10 mouse cellular contexts compared by ENCODE assay signal in genomic region chr1:154097656-154098055, GRCm38 (mm10).
DNase-seq lines count a peak whose midpoint lies in the region; ATAC-seq and TF ChIP-seq lines count a peak whose summit lies in the region.
"Had no signal": no experiment of that assay in that cellular context is flagged by ENCODE, and none has a peak within 500 bp of the region (broad histone marks: within the 10 kb centered on the region; RNA-seq: fewer than 3 reads in every experiment).

No protein-coding gene starts in this region.

- WGBS in kidney, adult 2 months: 26% methylated on average over 6 of the region's 6 CpGs
- WGBS in thymus, adult 2 months: 22% methylated on average over 6 of the region's 6 CpGs
- 18% methylated on average over 6 of the region's 6 CpGs for WGBS in lung, embryonic 14.5 days
- WGBS in stomach, embryonic 16.5 days: 22% methylated on average over 6 of the region's 6 CpGs
- 69% methylated on average over 6 of the region's 6 CpGs for WGBS in midbrain, embryonic 15.5 days

- H3K9ac ChIP-seq in lung, embryonic 14.5 days: no peak overlapping the region
- no peak overlapping the region for H3K9ac ChIP-seq in stomach, embryonic 16.5 days (ENCODE audit: low read length)
- H3K9ac ChIP-seq in midbrain, embryonic 15.5 days: no peak overlapping the region

- no peak overlapping the region for H3K4me2 ChIP-seq in lung, embryonic 14.5 days
- no peak overlapping the region for H3K4me2 ChIP-seq in stomach, embryonic 16.5 days (ENCODE audit: low read depth, low read length)
- H3K4me2 ChIP-seq in midbrain, embryonic 15.5 days: no peak overlapping the region

- no peaks in the 10 kb centered on the region for H3K36me3 ChIP-seq in kidney, adult 2 months (ENCODE audit: control insufficient read depth, insufficient read depth, low read length)
- H3K36me3 ChIP-seq in thymus, adult 2 months (ENCODE audit: control insufficient read depth, insufficient read depth, low read length): no peaks in the 10 kb centered on the region
- no peaks in the 10 kb centered on the region for H3K36me3 ChIP-seq in lung, embryonic 14.5 days (ENCODE audit: insufficient read depth)
- H3K36me3 ChIP-seq in stomach, embryonic 16.5 days (ENCODE audit: control insufficient read depth, insufficient read depth, low read length): no peaks in the 10 kb centered on the region
- no peaks in the 10 kb centered on the region for H3K36me3 ChIP-seq in midbrain, embryonic 15.5 days (replicated peaks)

- no peak for TF ChIP-seq CTCF in kidney, adult 2 months (conservative IDR thresholded peaks at IDR 0.05; ENCODE audit: insufficient read depth, insufficient read length, low read depth, low read length)
- no peak for TF ChIP-seq CTCF in thymus, adult 2 months (IDR thresholded peaks at IDR 0.05; ENCODE audit: borderline replicate concordance, control insufficient read depth, extremely low read depth, insufficient read depth, low read length, poor library complexity)
- no peak for TF ChIP-seq CTCF in lung, embryonic 14.5 days (IDR thresholded peaks at IDR 0.05; ENCODE audit: low read depth)

- no peak overlapping the region for H3K27ac ChIP-seq in kidney, adult 2 months (ENCODE audit: insufficient read depth, low read depth, low read length)
- no peak overlapping the region for H3K27ac ChIP-seq in thymus, adult 2 months (ENCODE audit: control insufficient read depth, insufficient read depth, low read length)
- H3K27ac ChIP-seq in lung, embryonic 14.5 days (ENCODE audit: low read depth): peak overlapping the region; percentile 45; the same call in 1 of the 2 replicates
- H3K27ac ChIP-seq in stomach, embryonic 16.5 days (ENCODE audit: low read length): peak overlapping the region; percentile 46; the same call in 1 of the 2 replicates
- H3K27ac ChIP-seq in midbrain, embryonic 15.5 days: no peak overlapping the region

- no peak overlapping the region for H3K4me3 ChIP-seq in kidney, adult 2 months (ENCODE audit: insufficient read depth, low read depth, low read length)
- no peak overlapping the region for H3K4me3 ChIP-seq in thymus, adult 2 months (ENCODE audit: control insufficient read depth, insufficient read depth, low read length)
- H3K4me3 ChIP-seq in lung, embryonic 14.5 days (ENCODE audit: low read depth, low read length): no peak overlapping the region
- H3K4me3 ChIP-seq in stomach, embryonic 16.5 days (replicated peaks; ENCODE audit: low read length): no peak overlapping the region
- H3K4me3 ChIP-seq in midbrain, embryonic 15.5 days: no peak overlapping the region

- DNase-seq in kidney, adult 2 months: peak; percentile 42
- no peak for DNase-seq in kidney, postnatal 25 days
- peak; percentile 13 for DNase-seq in thymus, adult 2 months
- no peak for DNase-seq in thymus, postnatal 25 days
- DNase-seq in lung, embryonic 14.5 days: peak; percentile 58
- DNase-seq in cerebellum, adult 18-20 months: no peak
- DNase-seq: cerebellum, adult 8-10 months had no signal

- no peaks in the 10 kb centered on the region for H3K27me3 ChIP-seq in kidney, adult 2 months (replicated peaks; ENCODE audit: control insufficient read depth, insufficient read depth, low read length)
- no peaks in the 10 kb centered on the region for H3K27me3 ChIP-seq in thymus, adult 2 months (ENCODE audit: control insufficient read depth, insufficient read depth, low read length)
- no peaks in the 10 kb centered on the region for H3K27me3 ChIP-seq in lung, embryonic 14.5 days (ENCODE audit: insufficient read depth, low read length)
- no peaks in the 10 kb centered on the region for H3K27me3 ChIP-seq in stomach, embryonic 16.5 days (ENCODE audit: control insufficient read depth, insufficient read depth, low read length)
- no peaks in the 10 kb centered on the region for H3K27me3 ChIP-seq in midbrain, embryonic 15.5 days (replicated peaks)
- H3K27me3 ChIP-seq: Patski had no signal

- ATAC-seq in lung, embryonic 14.5 days (ENCODE audit: insufficient read depth): 0 out of 2 replicates have a peak, but pooled peaks have one; percentile 17
- no peak for ATAC-seq in stomach, embryonic 16.5 days (ENCODE audit: insufficient read depth, low FRiP score)
- no peak for ATAC-seq in midbrain, embryonic 15.5 days (replicated peaks)
- ATAC-seq: Patski had no signal

- no peaks in the 10 kb centered on the region for H3K4me1 ChIP-seq in kidney, adult 2 months (ENCODE audit: control insufficient read depth, insufficient read depth, low read length)
- H3K4me1 ChIP-seq in thymus, adult 2 months (replicated peaks; ENCODE audit: control insufficient read depth, insufficient read depth, low read length): 0 out of 2 replicates have a peak, but pooled peaks cover 2% of the 10 kb centered on the region
- peaks cover 1% of the 10 kb centered on the region; the same call in 1 of the 2 replicates for H3K4me1 ChIP-seq in lung, embryonic 14.5 days (ENCODE audit: insufficient read depth)
- peaks cover under 1% of the 10 kb centered on the region for H3K4me1 ChIP-seq in stomach, embryonic 16.5 days (ENCODE audit: control insufficient read depth, insufficient read depth, low read length)
- peaks cover under 1% of the 10 kb centered on the region; the same call in 1 of the 2 replicates for H3K4me1 ChIP-seq in midbrain, embryonic 15.5 days

- no peaks in the 10 kb centered on the region for H3K9me3 ChIP-seq in lung, embryonic 14.5 days (ENCODE audit: low read depth, low read length)
- no peaks in the 10 kb centered on the region for H3K9me3 ChIP-seq in stomach, embryonic 16.5 days (replicated peaks; ENCODE audit: control insufficient read depth, low read length)
- no peaks in the 10 kb centered on the region for H3K9me3 ChIP-seq in midbrain, embryonic 15.5 days

- no peak for TF ChIP-seq POLR2A in kidney, adult 2 months (IDR thresholded peaks at IDR 0.05; ENCODE audit: low read depth, low read length)
- TF ChIP-seq POLR2A in thymus, adult 2 months (IDR thresholded peaks at IDR 0.05; ENCODE audit: control insufficient read depth, extremely low read depth, insufficient read depth, low read length, poor library complexity): no peak

Comparison
In these comparisons a context has a peak if more than half of its experiments do, and no peak if none do; other contexts are left out.
1. DNase-seq: peak in kidney, adult 2 months (single experiment), thymus, adult 2 months (single experiment) and lung, embryonic 14.5 days (single experiment); none in kidney, postnatal 25 days (0 of 2), thymus, postnatal 25 days (single experiment) and cerebellum, adult 18-20 months (0 of 2).
2. H3K27ac ChIP-seq: peak in lung, embryonic 14.5 days (single experiment) and stomach, embryonic 16.5 days (single experiment); none in kidney, adult 2 months (single experiment), thymus, adult 2 months (single experiment) and midbrain, embryonic 15.5 days (single experiment).